Mouse (Mus musculus) ES-CJ7 (cell line): ENCODE measurements around the gene Trim8.

Experiments used
- DNase-seq: peaks from one replicate; pipeline ENCODE4 v3.0.0; 2011; ENCODE audit warnings: low read depth, low spot score

Gene Trim8

DNA sequence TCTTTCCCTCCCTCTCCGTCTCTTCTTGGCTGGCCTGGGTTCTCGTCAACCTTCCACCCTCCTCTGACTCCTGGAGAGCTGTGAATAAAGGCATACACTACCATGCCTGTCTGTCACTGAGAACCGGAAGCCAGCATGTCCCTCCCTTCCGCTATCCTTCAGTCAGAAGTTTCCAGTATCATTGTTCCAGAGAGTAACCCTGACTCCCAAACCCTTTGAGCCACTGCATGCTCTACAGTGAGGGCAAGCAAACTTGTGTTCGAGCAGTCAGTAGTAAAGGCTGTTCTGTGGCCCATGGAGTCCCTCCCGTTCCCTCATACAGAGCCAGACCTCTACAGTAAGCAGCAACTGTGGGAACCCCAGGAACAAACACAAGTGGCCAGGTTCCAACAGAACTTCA is 46.1 kb downstream of the Trim8 start:
- DNase-seq, result no peak

DNA sequence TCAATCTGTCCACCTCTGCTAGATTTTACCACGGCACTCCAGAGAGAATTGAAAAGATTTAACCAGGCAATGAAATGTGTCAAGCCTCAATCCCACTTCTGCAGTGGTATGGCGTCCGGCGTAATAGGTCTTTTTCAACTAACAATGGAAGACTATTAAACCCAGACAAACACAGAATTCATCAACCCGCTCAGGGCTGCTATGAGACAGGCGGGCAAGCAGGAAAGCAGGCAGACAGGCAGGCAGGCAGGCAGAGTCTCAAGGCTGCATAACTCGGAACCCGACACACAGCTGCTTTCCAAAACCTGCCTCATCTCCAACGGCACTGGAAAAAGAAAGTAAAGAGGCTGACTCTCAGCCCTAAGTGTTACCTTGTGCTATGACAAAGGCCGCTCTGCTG is 46.6 kb downstream of the Trim8 start:
- DNase-seq, result no peak

DNA sequence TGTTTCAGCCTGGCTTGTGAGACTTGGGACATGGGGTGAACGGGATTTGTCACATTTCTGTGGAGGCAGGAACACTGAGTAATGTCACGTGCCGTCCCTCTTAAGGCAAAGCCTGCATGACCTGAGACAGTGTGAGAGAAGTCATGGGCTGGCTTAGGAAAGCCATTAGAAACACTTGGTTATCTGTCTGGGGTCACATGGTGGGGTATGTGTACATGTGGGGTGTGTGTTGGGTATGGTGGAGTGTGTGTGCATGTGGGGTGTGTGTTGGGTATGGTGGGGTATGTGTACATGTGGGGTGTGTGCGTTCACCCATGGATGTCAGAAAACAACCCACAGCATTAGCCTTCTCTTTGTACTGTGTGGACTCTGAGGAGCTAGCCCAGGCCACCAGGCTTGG is 48.9 kb downstream of the Trim8 start:
- DNase-seq, result no peak

DNA sequence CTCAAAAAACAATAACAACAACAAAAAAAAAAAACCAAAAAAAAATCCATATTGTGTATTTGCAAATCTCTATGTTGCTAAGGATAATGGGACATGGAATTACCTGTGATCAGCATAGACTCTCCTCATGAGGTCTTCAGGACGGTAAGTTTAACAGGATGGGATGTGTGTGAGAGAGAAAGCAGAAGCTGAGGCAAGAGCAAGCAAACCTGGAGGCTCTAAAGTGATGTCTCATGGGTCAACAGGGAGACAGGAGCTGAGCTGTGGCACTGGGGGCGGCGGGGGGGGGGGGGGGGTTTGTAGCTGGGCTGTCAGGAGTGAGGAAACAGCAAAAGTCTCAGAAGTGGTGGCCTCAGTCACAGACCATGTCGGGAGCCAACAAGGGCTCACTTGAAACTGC is 51.0 kb downstream of the Trim8 start:
- no peak for DNase-seq

DNA sequence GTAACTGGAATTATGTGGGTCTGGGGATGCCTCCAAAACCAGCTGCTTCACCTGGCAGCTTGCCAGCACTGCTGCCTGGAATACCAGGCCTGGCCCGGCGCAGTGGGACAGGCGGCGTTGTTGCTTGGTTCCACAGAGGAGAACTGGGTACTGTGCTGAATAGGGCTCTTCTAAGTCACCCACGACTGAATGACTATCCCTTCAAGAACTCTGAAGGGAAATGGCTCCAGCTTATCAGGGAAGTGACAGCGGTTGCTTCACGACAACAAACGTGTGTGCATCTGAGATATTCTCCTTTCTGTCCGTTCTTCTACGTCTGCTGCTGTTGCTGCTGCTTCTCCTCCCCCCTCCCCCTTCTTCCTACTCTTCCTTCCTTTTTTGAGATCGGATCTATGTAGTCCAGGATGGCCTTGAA is 52.0 kb downstream of the Trim8 start:
- DNase-seq, result no peak

DNA sequence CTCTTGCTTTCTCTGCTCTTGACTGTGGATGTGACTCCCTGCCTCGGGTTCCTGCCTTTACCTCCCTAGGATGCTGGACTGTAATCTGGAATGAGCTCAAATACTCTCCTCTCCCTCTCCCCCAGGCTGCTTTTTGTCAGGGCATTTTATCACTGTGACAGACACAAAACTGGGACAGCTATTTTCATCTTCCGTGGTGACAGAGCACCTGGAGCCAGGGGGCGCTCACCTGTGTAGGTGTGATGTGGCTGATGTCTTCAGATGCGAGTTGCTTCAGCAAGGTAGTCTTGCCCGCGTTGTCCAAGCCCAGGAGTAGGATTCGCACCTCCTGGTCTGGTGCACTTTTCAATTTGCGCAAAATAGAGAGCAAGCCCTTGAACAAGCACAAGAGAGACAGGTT is 56.5 kb downstream of the Trim8 start:
- DNase-seq, result no peak

DNA sequence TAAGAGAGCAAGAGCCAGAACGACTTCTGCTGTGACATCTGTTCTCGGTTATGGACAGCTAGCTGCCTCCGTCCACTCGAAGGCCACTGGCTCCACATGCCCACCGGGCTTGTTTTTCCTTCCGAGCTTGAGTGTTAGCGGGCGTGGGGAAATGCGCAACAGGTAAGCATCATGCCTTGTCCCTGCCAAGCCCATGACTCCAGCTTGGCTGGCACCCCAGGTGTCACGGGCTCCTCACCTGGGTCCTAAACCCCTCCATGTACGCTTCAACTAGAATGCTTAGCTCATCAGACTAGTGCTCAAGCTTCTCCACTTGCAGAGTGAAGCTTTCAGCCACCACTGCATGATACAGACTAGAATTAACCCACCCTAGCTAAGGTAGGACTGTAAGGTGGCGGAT is 57.1 kb downstream of the Trim8 start:
- DNase-seq, result no peak

DNA sequence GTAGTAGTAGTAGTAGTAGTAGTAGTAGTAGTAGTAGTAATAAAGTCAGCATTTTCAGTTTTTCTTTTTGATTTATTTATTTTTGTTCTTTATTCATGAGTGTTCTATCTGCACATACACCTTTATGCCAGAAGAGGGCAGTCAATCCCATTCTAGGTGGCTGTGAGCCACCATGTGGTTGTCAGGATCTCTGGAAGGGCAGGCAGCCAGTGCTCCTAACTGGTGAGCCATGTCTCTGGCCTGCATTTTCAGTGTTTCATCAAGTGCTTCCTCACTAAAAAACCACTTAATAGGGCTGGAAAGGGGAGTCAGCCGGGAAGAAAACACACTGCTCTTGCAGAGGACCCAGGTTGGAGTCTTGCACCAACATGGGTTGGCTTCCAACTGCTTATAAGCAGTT is 60.6 kb downstream of the Trim8 start:
- peak; percentile 72 for DNase-seq

DNA sequence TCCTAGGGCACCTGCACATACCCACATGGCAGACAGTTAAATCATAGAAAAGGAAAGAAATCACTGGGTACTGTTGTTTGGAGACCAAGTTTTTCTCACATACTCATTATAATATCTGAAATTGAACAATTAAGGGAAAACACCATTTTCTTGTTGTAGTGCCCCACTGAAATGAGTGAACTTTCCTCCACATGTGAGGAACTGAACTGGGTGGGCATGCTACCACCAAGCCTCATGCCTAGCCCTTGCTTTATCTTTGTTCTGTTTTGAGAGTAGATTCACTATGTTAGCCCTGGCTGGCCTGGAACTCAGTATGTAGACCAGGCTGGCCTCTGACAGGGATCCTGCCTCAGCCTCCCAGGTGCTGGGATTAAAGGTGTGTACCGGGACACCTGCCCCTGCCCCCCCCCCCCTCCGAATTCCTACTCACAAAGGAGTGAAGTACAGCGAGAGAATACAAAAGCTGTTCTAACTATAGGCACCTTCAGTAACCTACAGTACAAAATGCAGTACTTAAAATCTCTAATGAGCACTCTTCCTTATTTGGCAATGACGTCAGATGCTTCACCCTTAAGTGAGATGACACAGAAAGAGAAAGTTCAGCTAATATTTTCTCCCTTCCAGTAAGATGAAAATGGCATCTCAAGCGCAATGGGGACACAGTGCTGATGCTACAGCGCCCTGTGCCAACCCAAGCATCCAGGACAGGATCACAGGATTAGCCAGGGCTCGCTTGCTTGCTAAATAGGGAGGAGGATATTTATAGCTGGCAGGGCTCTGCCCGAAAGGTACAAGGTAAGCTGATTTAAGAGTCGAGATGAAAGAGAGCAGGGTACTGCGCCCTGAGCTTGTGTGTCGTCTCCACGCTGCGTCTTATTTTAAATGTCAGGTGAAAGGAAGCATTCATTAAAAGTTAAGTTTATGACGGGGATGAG is 61.3 kb downstream of the Trim8 start:
- DNase-seq, result no peak

DNA sequence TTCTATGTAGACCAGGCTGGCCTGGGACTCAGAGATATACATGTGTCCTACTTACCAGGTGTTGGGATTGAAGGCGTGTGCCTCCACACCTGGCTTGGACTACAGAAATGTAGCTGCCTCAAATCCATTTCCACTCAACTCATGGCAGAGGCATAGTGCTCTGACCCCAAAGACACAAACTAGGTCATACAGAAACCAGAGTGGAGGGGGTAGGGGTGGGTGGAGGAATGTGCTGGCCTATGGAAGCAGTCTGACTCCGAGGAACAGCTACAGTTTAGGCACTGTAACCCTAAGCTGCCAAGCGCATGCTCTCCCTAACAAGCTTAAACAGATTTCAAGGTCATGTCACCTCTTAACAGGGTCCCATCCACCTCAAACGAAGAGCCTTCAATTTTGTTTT is 62.1 kb downstream of the Trim8 start:
- no peak for DNase-seq

DNA sequence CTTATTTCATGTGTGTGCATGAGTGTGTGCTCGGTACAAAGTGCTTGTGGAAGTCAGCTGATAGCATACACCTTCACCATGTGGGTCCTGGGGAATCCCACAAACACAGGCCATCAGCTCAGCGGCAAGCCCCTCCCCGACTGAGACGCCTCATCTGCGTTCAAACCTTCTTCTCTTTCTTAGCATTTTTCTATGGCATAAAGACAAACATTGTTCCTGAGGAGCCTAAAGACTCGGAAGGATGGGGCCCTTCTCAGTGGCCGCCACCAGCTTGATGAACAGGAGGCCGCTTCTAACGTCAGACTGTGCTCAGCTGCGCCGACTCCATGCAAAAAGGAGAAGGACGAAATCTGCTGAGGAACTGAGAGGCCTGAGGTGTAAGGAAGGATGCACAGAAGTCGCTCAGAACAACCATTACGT is 62.6 kb downstream of the Trim8 start:
- DNase-seq, result no peak
